Mouse (Mus musculus): ENCODE results near the gene Asap2.

GRCm38 (mm10) chr12:21176399-21176798 lies 186.1 kb downstream of the Asap2 start:
- TF ChIP-seq CTCF (IDR thresholded peaks at IDR 0.05; ENCODE audit: borderline replicate concordance, control insufficient read depth, extremely low read depth, insufficient read depth, low read length, poor library complexity) (no peak), POLR2A (IDR thresholded peaks at IDR 0.05; ENCODE audit: control insufficient read depth, extremely low read depth, insufficient read depth, low read length, poor library complexity) (no peak)

All from thymus, adult 2 months (tissue).